Mouse (Mus musculus) lung, postnatal 0 days (tissue): ENCODE results near the gene Fam166a. TPM values are rescaled to one million over a fixed set of nuclear protein-coding genes. Genes with fewer than 3 reads are reported as not detected.

Experiments used
- ATAC-seq: fragments of 200-750 bp; cut with Nextera tagmentation; 2 replicates; pipeline ENCODE4 v1.8.0; 2017; ENCODE audit warnings: moderate library complexity
- DNase-seq: peaks from one replicate; pipeline ENCODE4 v3.0.0-alpha.2; 2016; ENCODE audit warnings: low spot score
- H3K27ac ChIP-seq: fragments of 300-500 bp; sonication (generic); 2 replicates; pipeline ENCODE4 v1.5.1; 2014; ENCODE audit warnings: antibody characterized with exemption, mild to moderate bottlenecking, low read length, mixed read lengths
- H3K27me3 ChIP-seq: fragments of 300-500 bp; sonication (generic); replicated peaks from 2 replicates; pipeline ENCODE4 v1.6.1; 2014; ENCODE audit warnings: low read length, mixed read lengths; ENCODE audit not compliant: insufficient read depth
- H3K36me3 ChIP-seq: fragments of 300-500 bp; sonication (generic); 2 replicates; pipeline ENCODE4 v1.6.1; 2014; ENCODE audit warnings: low read length, mixed read lengths; ENCODE audit not compliant: insufficient read depth
- H3K4me1 ChIP-seq: fragments of 300-500 bp; sonication (generic); 2 replicates; pipeline ENCODE4 v1.6.1; 2014; ENCODE audit warnings: antibody characterized with exemption, low read depth, low read length, mixed read lengths; ENCODE audit not compliant: insufficient read depth
- H3K4me2 ChIP-seq: fragments of 300-500 bp; sonication (generic); replicated peaks from 2 replicates; pipeline ENCODE4 v1.6.1; 2014; ENCODE audit warnings: low read depth, mild to moderate bottlenecking, low read length, moderate library complexity, mixed read lengths
- H3K4me3 ChIP-seq: fragments of 300-500 bp; sonication (generic); 2 replicates; pipeline ENCODE4 v1.5.1; 2014; ENCODE audit warnings: low read depth, low read length
- H3K9ac ChIP-seq: fragments of 300-500 bp; sonication (generic); replicated peaks from 2 replicates; pipeline ENCODE4 v1.6.1; 2014; ENCODE audit warnings: low read depth, mild to moderate bottlenecking
- H3K9me3 ChIP-seq: fragments of 300-500 bp; sonication (generic); 2 replicates; pipeline ENCODE4 v1.6.1; 2016; ENCODE audit warnings: low read length, mixed read lengths
- CTCF ChIP-seq: IDR thresholded peaks from 2 replicates; pipeline ENCODE4 v1.5.1; 2016; ENCODE audit warnings: antibody characterized with exemption, mild to moderate bottlenecking
- EP300 ChIP-seq: IDR thresholded peaks from 2 replicates; pipeline ENCODE4 v1.6.1; 2016; ENCODE audit warnings: antibody characterized with exemption, mild to moderate bottlenecking, control low read depth
- WGBS: fragments of 180-500 bp; shearing (Covaris S2); extraction: QIAGEN DNeasy Blood & Tissue Kit; methylation state at CpG from one replicate; pipeline ENCODE4 v1.1.7; 2014; 5-methylcytosine and 5-hydroxymethylcytosine counted together
- polyA plus RNA-seq: library from polyadenylated mRNA; unstranded; fragments of >200 nt; fragmentation: Nextera tagmentation; extraction: Ambion mirVana; gene quantifications from 2 replicates; pipeline ENCODE4 v1.2.1, GENCODE M21; 2015

The Fam166a gene
- polyA plus RNA-seq, 1 experiment from 2014 or later: 0.32 TPM

DNA sequence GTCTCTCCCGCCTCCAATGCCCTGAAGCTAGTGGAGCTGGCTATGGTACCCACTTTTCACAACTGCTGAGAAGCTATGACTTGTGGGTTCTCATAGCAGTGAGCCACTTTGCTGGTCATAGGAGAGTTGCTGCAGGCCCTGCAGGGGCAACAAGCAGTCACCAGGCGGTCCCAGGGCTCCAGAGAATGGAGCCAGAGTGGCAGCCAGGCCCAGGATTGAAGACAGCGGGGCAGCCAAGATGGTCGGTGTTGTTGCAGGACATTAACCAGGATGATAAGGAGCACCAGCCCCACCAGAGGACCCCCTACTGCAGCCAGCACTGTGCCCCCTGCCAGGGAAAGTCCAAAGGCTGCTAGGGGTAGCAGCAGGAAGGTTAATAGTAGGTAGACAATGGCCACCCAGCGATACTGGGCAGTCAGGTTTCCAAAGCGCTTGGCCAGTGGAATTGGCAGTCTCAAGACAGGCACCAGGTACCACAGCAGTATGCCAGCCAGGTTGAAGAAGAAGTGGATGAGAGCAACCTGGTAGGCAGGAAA is 10.5 kb downstream of the Fam166a start:
- Histone ChIP-seq H3K4me3 (no peak overlapping the region), H3K27ac (peak overlapping the region; percentile 68; the same call in 1 of the 2 replicates), H3K4me1 (peaks cover 6% of the 10 kb centered on the region; the same call in 1 of the 2 replicates), H3K9ac (no peak overlapping the region), H3K4me2 (no peak overlapping the region), H3K9me3 (no peaks in the 10 kb centered on the region), H3K36me3 (no peaks in the 10 kb centered on the region), H3K27me3 (no peaks in the 10 kb centered on the region; the same call in 1 of the 2 replicates)
- WGBS: 70% methylated on average over 6 of the region's 6 CpGs
- DNase-seq: no peak
- TF ChIP-seq EP300: no peak
- no peak for TF ChIP-seq CTCF
- ATAC-seq: no peak

GRCm38 (mm10) chr2:25229582-25229981 is 11.0 kb downstream of the Fam166a start:
- no peaks in the 10 kb centered on the region for H3K36me3 ChIP-seq
- DNase-seq: no peak
- no peak overlapping the region for H3K4me2 ChIP-seq
- 81% methylated on average over 5 of the region's 5 CpGs for WGBS
- no peaks in the 10 kb centered on the region; the same call in 1 of the 2 replicates for H3K27me3 ChIP-seq
- H3K9me3 ChIP-seq: no peaks in the 10 kb centered on the region
- peaks cover 6% of the 10 kb centered on the region; the same call in 1 of the 2 replicates for H3K4me1 ChIP-seq
- TF ChIP-seq EP300: no peak
- no peak for TF ChIP-seq CTCF
- no peak overlapping the region for H3K9ac ChIP-seq
- H3K4me3 ChIP-seq: no peak overlapping the region
- H3K27ac ChIP-seq: no peak overlapping the region
- no peak for ATAC-seq

DNA sequence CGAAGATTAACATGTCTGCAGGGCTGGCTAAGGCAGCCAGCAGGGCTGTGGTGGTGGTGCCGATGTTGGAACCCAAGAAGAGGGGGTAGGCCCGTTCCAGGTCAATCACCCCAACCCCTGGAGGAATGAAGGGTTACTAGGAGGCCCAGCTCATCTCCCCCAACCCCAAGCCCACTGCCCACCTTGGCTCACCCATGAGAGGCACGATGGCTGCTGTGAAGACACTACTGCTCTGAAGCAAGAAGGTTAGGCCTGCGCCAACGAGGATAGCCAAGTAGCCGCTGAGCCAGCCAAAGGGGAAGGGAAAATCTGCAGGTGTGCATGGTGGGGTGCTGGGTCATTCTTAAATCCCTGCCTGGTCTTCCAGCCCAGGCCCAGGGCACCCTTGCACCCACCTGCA is 12.0 kb downstream of the Fam166a start:
- Histone ChIP-seq H3K9me3 (no peaks in the 10 kb centered on the region), H3K4me2 (no peak overlapping the region), H3K9ac (no peak overlapping the region), H3K27me3 (no peaks in the 10 kb centered on the region; the same call in 1 of the 2 replicates), H3K4me3 (no peak overlapping the region), H3K4me1 (peaks cover 4% of the 10 kb centered on the region; the same call in 1 of the 2 replicates), H3K27ac (no peak overlapping the region), H3K36me3 (no peaks in the 10 kb centered on the region)
- ATAC-seq (no peak), DNase-seq (no peak)
- TF ChIP-seq CTCF: no peak
- no peak for TF ChIP-seq EP300
- WGBS: 84% methylated on average over 7 of the region's 7 CpGs

- H3K9ac ChIP-seq: no peak overlapping the region
- WGBS: 54% methylated on average over 12 of the region's 12 CpGs
- H3K27me3 ChIP-seq: no peaks in the 10 kb centered on the region; the same call in 1 of the 2 replicates
- no peaks in the 10 kb centered on the region; the same call in 1 of the 2 replicates for H3K4me1 ChIP-seq
- no peak overlapping the region for H3K4me2 ChIP-seq
- H3K36me3 ChIP-seq: no peaks in the 10 kb centered on the region
- no peaks in the 10 kb centered on the region for H3K9me3 ChIP-seq
- H3K27ac ChIP-seq: no peak overlapping the region
- DNase-seq (no peak), ATAC-seq (no peak)
- TF ChIP-seq CTCF: no peak
- no peak for TF ChIP-seq EP300
- no peak overlapping the region for H3K4me3 ChIP-seq
These were observed 12.5 kb downstream of the Fam166a start for GRCm38 (mm10) chr2:25231038-25231437.

- TF ChIP-seq CTCF (no peak), EP300 (no peak)
- DNase-seq (no peak), ATAC-seq (no peak)
- Histone ChIP-seq H3K4me1 (no peaks in the 10 kb centered on the region), H3K9me3 (no peaks in the 10 kb centered on the region), H3K36me3 (no peaks in the 10 kb centered on the region), H3K27ac (no peak overlapping the region), H3K4me2 (no peak overlapping the region), H3K4me3 (no peak overlapping the region), H3K27me3 (no peaks in the 10 kb centered on the region; the same call in 1 of the 2 replicates), H3K9ac (no peak overlapping the region)
- 71% methylated on average over 4 of the region's 4 CpGs for WGBS
These were observed 14.9 kb downstream of the Fam166a start for GRCm38 (mm10) chr2:25233421-25233820.

- 46% methylated on average over 3 of the region's 3 CpGs for WGBS
- no peaks in the 10 kb centered on the region for H3K36me3 ChIP-seq
- H3K9me3 ChIP-seq: no peaks in the 10 kb centered on the region
- no peak within 1 kb of the TSS for H3K27ac ChIP-seq
- H3K4me2 ChIP-seq: no peak within 1 kb of the TSS
- H3K9ac ChIP-seq: no peak within 1 kb of the TSS
- TF ChIP-seq EP300: no peak
- TF ChIP-seq CTCF: no peak
- no peak within 1 kb of the TSS for H3K4me3 ChIP-seq
- ATAC-seq: no peak
- DNase-seq: no peak
- no peaks in the 10 kb centered on the region for H3K4me1 ChIP-seq
- H3K27me3 ChIP-seq: no peaks in the 10 kb centered on the region; the same call in 1 of the 2 replicates
These were observed 15.5 kb downstream of the Fam166a start, which contains the start of gene Slc34a3 for GRCm38 (mm10) chr2:25234050-25234449. Gene Slc34a3, minus strand, starts transcription at chr2:25234364.
